ENCODE assay signal across 8 mouse cellular contexts in the genomic region with DNA sequence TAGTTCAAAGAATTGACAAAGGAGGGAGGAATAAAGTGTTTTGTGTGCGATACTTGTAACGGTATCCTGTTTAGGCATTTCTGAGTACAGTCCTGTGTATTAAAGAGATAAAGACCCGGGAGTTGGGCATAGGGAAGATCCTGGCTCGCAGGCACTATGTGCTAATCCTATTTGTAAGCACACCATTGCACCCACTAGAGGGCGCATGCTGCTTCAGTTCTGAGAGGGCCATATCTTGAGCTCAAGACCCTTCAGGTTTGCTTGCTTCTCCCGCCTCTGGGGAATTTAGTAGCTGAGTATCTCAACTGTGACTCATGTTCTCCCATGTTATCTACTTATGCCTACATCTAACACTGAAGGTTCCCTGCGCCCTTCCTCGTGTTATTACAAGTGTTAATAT. TPM values are rescaled to one million over a fixed set of nuclear protein-coding genes. Genes with fewer than 3 reads are reported as not detected.
A peak's percentile ranks its signal among the peaks of the same experiment; 100 is the strongest.
DNase-seq lines count a peak whose midpoint lies in the region; ATAC-seq lines count a peak whose summit lies in the region.

No protein-coding gene starts in this region.

- H3K4me3 ChIP-seq in heart, embryonic 12.5 days, result no peak overlapping the region

- 0 out of 2 replicates have a peak, but pooled peaks have one; percentile 36 for ATAC-seq in heart, embryonic 12.5 days (ENCODE audit: insufficient number of reproducible peaks, low FRiP score)
- ATAC-seq in CD4-positive, CD25-positive, alpha-beta regulatory T cell, adult 4 months, result peak; percentile 57
- ATAC-seq in erythroid progenitor cell, adult 5-6 weeks (replicated peaks; ENCODE audit: low FRiP score, poor library complexity, severe bottlenecking), result peak; percentile 81
- ATAC-seq in monocyte, adult 5-6 weeks (replicated peaks; ENCODE audit: insufficient number of reproducible peaks, low FRiP score, low TSS enrichment, poor library complexity, severe bottlenecking), result peak; percentile 63; the same call in 1 of the 2 replicates

- WGBS in heart, embryonic 12.5 days, result 25% methylated on average over 8 of the region's 8 CpGs

- no peak overlapping the region for H3K4me2 ChIP-seq in heart, embryonic 12.5 days

- no peak overlapping the region for H3K27ac ChIP-seq in heart, embryonic 12.5 days (ENCODE audit: poor library complexity, severe bottlenecking)

- no peaks in the 10 kb centered on the region for H3K36me3 ChIP-seq in heart, embryonic 12.5 days

- no peaks in the 10 kb centered on the region; the same call in 1 of the 2 replicates for H3K27me3 ChIP-seq in heart, embryonic 12.5 days (replicated peaks)

- no peak for DNase-seq in heart, adult 9 months (ENCODE audit: low spot score in 2 of 2)
- DNase-seq in adrenal gland, postnatal 25 days, result peak; percentile 64
- DNase-seq in left cerebral cortex, postnatal 25 days (ENCODE audit: low spot score in 2 of 2), result peak; percentile 53 to 59
- DNase-seq in thymus, postnatal 0 days (ENCODE audit: low spot score), result peak; percentile 81

- intact Hi-C loops in left cerebral cortex, postnatal 25 days (cut with DNase I), result no loop called here

- no peaks in the 10 kb centered on the region for H3K9me3 ChIP-seq in heart, embryonic 12.5 days (replicated peaks)

- H3K4me1 ChIP-seq in heart, embryonic 12.5 days (replicated peaks), result peaks cover 16% of the 10 kb centered on the region

- H3K9ac ChIP-seq in heart, embryonic 12.5 days, result no peak overlapping the region

RNA-seq across cellular contexts. Expression of a gene that starts 36.7 kb away (rescaled TPM):
- polyA plus RNA-seq in heart, embryonic 12.5 days (2016; fragmentation: Nextera tagmentation; extraction: Ambion mirVana), result 1.6 TPM in 2 replicates
- 10 to 100 TPM; 13.6 to 19.4 TPM for polyA plus RNA-seq in CD4-positive, CD25-positive, alpha-beta regulatory T cell, adult 4 months (2017; shearing (Covaris generic))
- total RNA-seq in adrenal gland, postnatal 25 days (2021), result 2.9 and 3.6 TPM in 2 replicates
- total RNA-seq in erythroid progenitor cell, adult 5-6 weeks (2015; ENCODE audit: low replicate concordance), result 1.4 and 2.9 TPM in 2 replicates
- total RNA-seq in erythroid progenitor cell, adult 5-6 weeks (2017; ENCODE audit: low replicate concordance), result 5.8 and 7.0 TPM in 2 replicates
- 1 to 10 TPM; 1.8 to 2.8 TPM for total RNA-seq in left cerebral cortex, postnatal 25 days (2021)
- total RNA-seq in monocyte, adult 5-6 weeks (2017), result 12.1 to 38.8 TPM (median 14.6 TPM) in 3 replicates
- polyA plus RNA-seq in thymus, postnatal 0 days (2015; fragmentation: Nextera tagmentation; extraction: Ambion mirVana), result 2.0 and 2.7 TPM in 2 replicates

Comparison
In these comparisons a context has a peak if more than half of its experiments do, and no peak if none do; other contexts are left out.
1. DNase-seq: peak in adrenal gland, postnatal 25 days (single experiment), left cerebral cortex, postnatal 25 days (2 of 2) and thymus, postnatal 0 days (single experiment); none in heart, adult 9 months (0 of 2).
2. Peak in every context shown above with its lines, with median percentiles within 50 percentile points of each other: ATAC-seq.